Mouse (Mus musculus) ovary, adult 18-20 months (tissue): ENCODE data around the gene Rpp38.

Source experiments
- DNase-seq: peaks from one replicate; pipeline ENCODE4 v3.0.0; 2022; ENCODE audit warnings: low spot score, mixed read lengths

Rpp38 gene

GRCm38 (mm10) chr2:3285709-3286108 is 46.7 kb downstream of the Rpp38 start:
- no peak for DNase-seq

DNA sequence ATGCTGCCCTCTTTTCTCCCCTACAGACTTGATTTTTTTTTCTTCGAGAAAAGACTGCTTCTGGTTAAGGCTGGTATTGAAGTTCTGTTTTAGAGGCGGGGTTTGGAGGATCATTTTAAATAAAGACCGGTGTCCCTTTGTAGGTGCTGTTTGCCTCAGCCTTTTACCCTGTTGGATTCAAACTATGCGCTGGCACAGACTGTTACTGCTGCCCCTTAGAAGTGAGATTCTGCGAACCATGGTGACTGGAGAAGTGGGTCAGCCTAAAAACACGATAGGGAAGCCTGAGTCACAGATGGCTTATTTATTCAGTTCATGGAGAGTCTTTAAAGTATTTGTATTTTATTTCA is 47.3 kb downstream of the Rpp38 start:
- no peak for DNase-seq

DNA sequence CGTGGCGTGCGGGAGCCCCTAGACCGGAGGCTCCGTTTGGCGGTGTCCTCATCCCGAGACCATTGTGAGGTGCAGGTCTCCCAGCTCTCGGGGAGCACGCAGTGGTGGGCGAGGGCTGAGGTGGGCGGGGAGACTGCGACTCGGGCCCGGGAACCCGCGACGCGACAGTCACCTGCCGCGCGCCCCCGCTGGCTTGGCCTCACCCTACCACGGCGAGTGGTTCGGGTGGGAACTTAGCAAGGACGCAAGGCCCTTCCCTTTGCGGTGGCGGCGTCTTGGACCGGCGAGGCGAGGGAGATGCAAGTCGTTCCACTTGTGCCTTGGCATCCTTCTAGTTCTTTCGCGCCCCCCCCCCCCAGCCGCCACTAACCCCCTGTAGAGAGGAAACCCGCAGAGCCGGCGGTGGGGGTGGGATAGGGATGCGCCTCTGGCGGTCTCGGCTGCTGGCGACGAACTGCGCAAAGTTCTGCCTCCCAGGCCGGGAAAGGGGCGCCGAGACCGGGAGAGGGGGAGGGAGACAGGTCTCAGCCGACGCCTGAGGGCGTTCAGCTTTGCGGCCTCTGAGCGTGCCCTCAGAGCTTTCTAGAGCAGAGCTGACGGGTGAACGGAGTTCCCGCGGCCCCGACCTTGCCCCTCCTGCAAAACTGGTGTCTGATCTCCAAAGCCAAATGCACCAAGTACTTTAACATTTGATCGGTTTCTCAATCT is 47.8 kb downstream of the Rpp38 start:
- DNase-seq: peak; percentile 31

- peak; percentile 100 for DNase-seq
Measured at GRCm38 (mm10) chr2:3283602-3284472, 48.6 kb downstream of the Rpp38 start, which contains the start of gene Nmt2. Gene Nmt2 (plus strand): TSS chr2:3284212.

GRCm38 (mm10) chr2:3282866-3283601 is 49.4 kb downstream of the Rpp38 start:
- DNase-seq: no peak

- DNase-seq: no peak
Measured at GRCm38 (mm10) chr2:3281311-3281710, 51.1 kb downstream of the Rpp38 start.
